In the genomic region with DNA sequence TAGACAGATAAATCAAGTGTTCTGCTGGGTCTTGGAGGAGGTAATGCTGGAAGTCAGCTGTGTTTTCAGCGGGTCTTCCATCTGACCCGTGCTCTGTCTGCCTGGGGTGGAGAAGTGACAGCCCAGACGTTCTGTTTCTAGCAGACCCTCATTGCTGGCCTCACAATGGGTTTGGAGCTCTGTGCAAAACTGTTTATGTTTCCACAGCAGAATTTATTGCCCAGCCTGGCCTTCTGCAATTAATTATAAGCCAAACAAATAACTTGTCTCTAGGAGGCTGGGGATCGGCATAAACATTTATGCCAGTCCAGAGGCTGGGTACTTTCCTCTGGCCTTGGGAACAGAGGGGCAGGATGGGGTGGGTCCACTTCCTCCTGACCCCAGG, we compare ENCODE assay signal across 13 mouse cellular contexts. TPM values are rescaled to one million over a fixed set of nuclear protein-coding genes. Genes with fewer than 3 reads are reported as not detected.
DNase-seq lines count a peak whose midpoint lies in the region; ATAC-seq and TF ChIP-seq lines count a peak whose summit lies in the region.
"Had no signal": no experiment of that assay in that cellular context is flagged by ENCODE, and none has a peak within 500 bp of the region (broad histone marks: within the 10 kb centered on the region; RNA-seq: fewer than 3 reads in every experiment).

No protein-coding gene starts in this region.

- H3K4me3 ChIP-seq in heart, postnatal 0 days (ENCODE audit: low read depth, low read length): no peak overlapping the region
- no peak overlapping the region for H3K4me3 ChIP-seq in neural tube, embryonic 11.5 days (ENCODE audit: low read depth, low read length)
- no peak overlapping the region for H3K4me3 ChIP-seq in lung, embryonic 16.5 days (ENCODE audit: low read length)
- no peak overlapping the region for H3K4me3 ChIP-seq in midbrain, embryonic 16.5 days (ENCODE audit: low read depth, low read length)
- no peak overlapping the region for H3K4me3 ChIP-seq in forebrain, embryonic 13.5 days

- no peaks in the 10 kb centered on the region for H3K27me3 ChIP-seq in heart, postnatal 0 days (ENCODE audit: control insufficient read depth, insufficient read depth, low read length)
- no peaks in the 10 kb centered on the region for H3K27me3 ChIP-seq in neural tube, embryonic 11.5 days (ENCODE audit: control insufficient read depth, insufficient read depth, low read length)
- no peaks in the 10 kb centered on the region for H3K27me3 ChIP-seq in lung, embryonic 16.5 days (ENCODE audit: control insufficient read depth, insufficient read depth, low read depth, low read length)
- no peaks in the 10 kb centered on the region for H3K27me3 ChIP-seq in midbrain, embryonic 16.5 days (ENCODE audit: control insufficient read depth, insufficient read depth, low read depth, low read length)
- H3K27me3 ChIP-seq in forebrain, embryonic 13.5 days: no peaks in the 10 kb centered on the region
- H3K27me3 ChIP-seq: CH12.LX had no signal

- no peak for TF ChIP-seq EP300 in heart, postnatal 0 days (IDR thresholded peaks at IDR 0.05; ENCODE audit: low read depth)

- peak overlapping the region; percentile 18 for H3K27ac ChIP-seq in heart, postnatal 0 days (ENCODE audit: low read depth)
- peak overlapping the region; percentile 35; the same call in 1 of the 2 replicates for H3K27ac ChIP-seq in neural tube, embryonic 11.5 days (ENCODE audit: low read depth, low read length)
- peak overlapping the region; percentile 93 for H3K27ac ChIP-seq in lung, embryonic 16.5 days (ENCODE audit: low read length)
- H3K27ac ChIP-seq in midbrain, embryonic 16.5 days (ENCODE audit: low read length): no peak overlapping the region
- H3K27ac ChIP-seq in forebrain, embryonic 13.5 days: no peak overlapping the region

- TF ChIP-seq CTCF in heart, postnatal 0 days (IDR thresholded peaks at IDR 0.05; ENCODE audit: low read depth): no peak

- no peak overlapping the region for H3K4me2 ChIP-seq in heart, postnatal 0 days (ENCODE audit: low read depth, low read length)
- no peak overlapping the region for H3K4me2 ChIP-seq in neural tube, embryonic 11.5 days (ENCODE audit: low read depth)
- peak overlapping the region; percentile 1; the same call in 1 of the 2 replicates for H3K4me2 ChIP-seq in lung, embryonic 16.5 days (ENCODE audit: low read depth, low read length)
- H3K4me2 ChIP-seq in midbrain, embryonic 16.5 days (ENCODE audit: low read length): no peak overlapping the region
- no peak overlapping the region for H3K4me2 ChIP-seq in forebrain, embryonic 13.5 days

- 27% methylated on average over 4 of the region's 4 CpGs for WGBS in heart, postnatal 0 days
- 26% methylated on average over 4 of the region's 4 CpGs for WGBS in neural tube, embryonic 11.5 days
- 13% methylated on average over 4 of the region's 4 CpGs for WGBS in lung, embryonic 16.5 days
- WGBS in midbrain, embryonic 16.5 days: 68% methylated on average over 4 of the region's 4 CpGs
- WGBS in forebrain, embryonic 13.5 days: 73% methylated on average over 4 of the region's 4 CpGs

- H3K9ac ChIP-seq in heart, postnatal 0 days (replicated peaks; ENCODE audit: low read depth, low read length): no peak overlapping the region
- no peak overlapping the region for H3K9ac ChIP-seq in neural tube, embryonic 11.5 days (ENCODE audit: low read length)
- H3K9ac ChIP-seq in lung, embryonic 16.5 days (ENCODE audit: low read length): no peak overlapping the region; the same call in 1 of the 2 replicates
- no peak overlapping the region for H3K9ac ChIP-seq in midbrain, embryonic 16.5 days (ENCODE audit: low read depth, low read length)
- H3K9ac ChIP-seq in forebrain, embryonic 13.5 days: no peak overlapping the region
- H3K9ac ChIP-seq: liver, postnatal 0 days had no signal

- H3K9me3 ChIP-seq in heart, postnatal 0 days (replicated peaks; ENCODE audit: control insufficient read depth, low read length): no peaks in the 10 kb centered on the region
- no peaks in the 10 kb centered on the region for H3K9me3 ChIP-seq in neural tube, embryonic 11.5 days (ENCODE audit: control insufficient read depth, low read length)
- no peaks in the 10 kb centered on the region for H3K9me3 ChIP-seq in lung, embryonic 16.5 days (ENCODE audit: control insufficient read depth, low read length)
- H3K9me3 ChIP-seq in midbrain, embryonic 16.5 days (replicated peaks; ENCODE audit: control insufficient read depth, low read length, poor library complexity, severe bottlenecking): no peaks in the 10 kb centered on the region
- H3K9me3 ChIP-seq in forebrain, embryonic 13.5 days (replicated peaks): no peaks in the 10 kb centered on the region

- no peaks in the 10 kb centered on the region for H3K36me3 ChIP-seq in heart, postnatal 0 days (replicated peaks; ENCODE audit: control insufficient read depth, insufficient read depth, low read length)
- no peaks in the 10 kb centered on the region for H3K36me3 ChIP-seq in neural tube, embryonic 11.5 days (ENCODE audit: control insufficient read depth, insufficient read depth, low read length)
- no peaks in the 10 kb centered on the region; the same call in 1 of the 2 replicates for H3K36me3 ChIP-seq in lung, embryonic 16.5 days (ENCODE audit: control insufficient read depth, insufficient read depth, low read length)
- peaks cover 8% of the 10 kb centered on the region; the same call in 1 of the 2 replicates for H3K36me3 ChIP-seq in midbrain, embryonic 16.5 days (ENCODE audit: control insufficient read depth, insufficient read depth, low read length)
- H3K36me3 ChIP-seq in forebrain, embryonic 13.5 days (ENCODE audit: poor library complexity, severe bottlenecking): peaks cover 25% of the 10 kb centered on the region; the same call in 1 of the 2 replicates

- ATAC-seq in heart, postnatal 0 days (ENCODE audit: insufficient read depth, low read depth): no peak
- ATAC-seq in neural tube, embryonic 11.5 days (ENCODE audit: insufficient read depth, low FRiP score, low TSS enrichment): no peak
- ATAC-seq in lung, embryonic 16.5 days (ENCODE audit: low read depth): peak; percentile 83
- no peak for ATAC-seq in midbrain, embryonic 16.5 days
- ATAC-seq in forebrain, embryonic 13.5 days: no peak
- ATAC-seq: liver, postnatal 0 days had no signal

- peaks cover 5% of the 10 kb centered on the region; the same call in 1 of the 2 replicates for H3K4me1 ChIP-seq in heart, postnatal 0 days (ENCODE audit: control insufficient read depth, insufficient read depth)
- H3K4me1 ChIP-seq in neural tube, embryonic 11.5 days (ENCODE audit: control insufficient read depth, insufficient read depth, low read length): peaks cover 15% of the 10 kb centered on the region
- H3K4me1 ChIP-seq in lung, embryonic 16.5 days (replicated peaks; ENCODE audit: control insufficient read depth, insufficient read depth, low read length): peaks cover 35% of the 10 kb centered on the region
- peaks cover 2% of the 10 kb centered on the region for H3K4me1 ChIP-seq in midbrain, embryonic 16.5 days (ENCODE audit: control insufficient read depth, insufficient read depth, low read length)
- no peaks in the 10 kb centered on the region; the same call in 1 of the 2 replicates for H3K4me1 ChIP-seq in forebrain, embryonic 13.5 days

- DNase-seq in heart, postnatal 0 days (ENCODE audit: low spot score): no peak
- no peak for DNase-seq in heart, adult 9 months (ENCODE audit: low spot score in 2 of 2)
- DNase-seq in neural tube, embryonic 11.5 days (ENCODE audit: low spot score): no peak
- no peak for DNase-seq in neural tube, embryonic 10.5 days (ENCODE audit: extremely low spot score, low spot score)
- DNase-seq in right cerebral cortex, postnatal 36 days (ENCODE audit: low spot score in 2 of 2): no peak
- DNase-seq: cerebellum, postnatal 10 days; gastrocnemius, postnatal 25 days; layer of hippocampus, adult 9-11 months; liver, postnatal 0 days had no signal

RNA-seq across cellular contexts. Expression of a gene that starts 18.6 kb away (rescaled TPM):
- 23.8 and 36.8 TPM in 2 replicates for total RNA-seq in heart, postnatal 0 days (2014; rRNA removed; ENCODE audit: low replicate concordance)
- 3.3 and 3.5 TPM in 2 replicates for polyA plus RNA-seq in heart, postnatal 0 days (2015; fragmentation: Nextera tagmentation; extraction: Ambion mirVana)
- 5.0 and 5.3 TPM in 2 replicates for polyA plus RNA-seq in neural tube, embryonic 11.5 days (2014; fragmentation: Nextera tagmentation; extraction: Ambion mirVana)
- polyA plus RNA-seq in lung, embryonic 16.5 days (2015; fragmentation: Nextera tagmentation; extraction: Ambion mirVana): 20.6 and 20.9 TPM in 2 replicates
- 18.4 and 21.0 TPM in 2 replicates for polyA plus RNA-seq in midbrain, embryonic 16.5 days (2015; fragmentation: Nextera tagmentation; extraction: Ambion mirVana)
- polyA plus RNA-seq in forebrain, embryonic 13.5 days (2015; fragmentation: Nextera tagmentation; extraction: Ambion mirVana): 7.4 and 10.6 TPM in 2 replicates

Comparison
In these comparisons a context has a peak if more than half of its experiments do, and no peak if none do; other contexts are left out.
1. H3K27ac ChIP-seq: peak in heart, postnatal 0 days (single experiment), neural tube, embryonic 11.5 days (single experiment) and lung, embryonic 16.5 days (single experiment); none in midbrain, embryonic 16.5 days (single experiment) and forebrain, embryonic 13.5 days (single experiment).